16 mouse cellular contexts compared by ENCODE assay signal in the genomic region with DNA sequence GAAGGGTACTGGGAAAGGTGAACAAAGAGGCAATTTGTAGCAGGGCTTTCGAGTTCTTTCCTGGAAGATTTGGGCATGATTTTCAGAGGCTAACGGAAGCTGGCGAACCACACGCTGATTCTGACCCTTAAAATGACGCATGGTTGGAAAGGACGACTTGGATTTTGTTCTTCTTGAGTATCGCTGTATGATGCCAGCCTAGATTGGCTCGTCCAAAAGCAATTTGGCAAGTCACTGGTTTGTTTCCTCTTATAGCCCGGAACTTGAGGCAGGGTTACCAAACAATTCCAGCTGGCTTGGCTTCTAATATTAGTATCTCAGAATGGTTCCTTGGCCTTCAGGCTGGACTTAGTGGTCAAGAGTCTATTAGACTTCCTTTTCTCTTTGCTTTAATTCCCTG. TPM values are rescaled to one million over a fixed set of nuclear protein-coding genes. Genes with fewer than 3 reads are reported as not detected.
"Had no signal": no experiment of that assay in that cellular context is flagged by ENCODE, and none has a peak within 500 bp of the region (broad histone marks: within the 10 kb centered on the region; RNA-seq: fewer than 3 reads in every experiment).

No protein-coding gene starts in this region.

- H3K4me3 ChIP-seq: limb, embryonic 15.5 days; liver, embryonic 12.5 days; midbrain, embryonic 10.5 days; midbrain, embryonic 15.5 days; neural tube, embryonic 12.5 days had no signal

- ATAC-seq: liver, embryonic 12.5 days; midbrain, embryonic 15.5 days had no signal

- H3K27ac ChIP-seq: limb, embryonic 15.5 days; liver, embryonic 12.5 days; midbrain, embryonic 10.5 days; midbrain, embryonic 15.5 days; neural tube, embryonic 12.5 days had no signal

- DNase-seq: kidney, postnatal 25 days; layer of hippocampus, adult 9-11 months; layer of hippocampus, postnatal 36 days; lung, embryonic 14.5 days; lung, postnatal 10 days; lung, postnatal 4 days; retina, postnatal 1 day; right cerebral cortex, postnatal 4 days; thymus, postnatal 4 days had no signal

- H3K9me3 ChIP-seq: limb, embryonic 15.5 days; liver, embryonic 12.5 days; midbrain, embryonic 10.5 days; midbrain, embryonic 15.5 days; neural tube, embryonic 12.5 days had no signal

- H3K9ac ChIP-seq: limb, embryonic 15.5 days; liver, embryonic 12.5 days; lung, embryonic 14.5 days; midbrain, embryonic 15.5 days; neural tube, embryonic 12.5 days had no signal

- H3K27me3 ChIP-seq: limb, embryonic 15.5 days; liver, embryonic 12.5 days; midbrain, embryonic 15.5 days; neural tube, embryonic 12.5 days had no signal

- H3K4me2 ChIP-seq: limb, embryonic 15.5 days; liver, embryonic 12.5 days; lung, embryonic 14.5 days; midbrain, embryonic 15.5 days; neural tube, embryonic 12.5 days had no signal

- H3K36me3 ChIP-seq: limb, embryonic 15.5 days; liver, embryonic 12.5 days; midbrain, embryonic 10.5 days; midbrain, embryonic 15.5 days; neural tube, embryonic 12.5 days had no signal

- H3K4me1 ChIP-seq: liver, embryonic 12.5 days; midbrain, embryonic 15.5 days; neural tube, embryonic 12.5 days had no signal

RNA-seq across cellular contexts. Expression of a gene that starts 22.6 kb away (rescaled TPM):
- total RNA-seq: monocyte, adult 5-6 weeks; neutrophil, adult 5-6 weeks had no signal
